ENCODE assay signal across 18 mouse cellular contexts in genomic region chr6:51301831-51302230, GRCm38 (mm10).
"Had no signal": no experiment of that assay in that cellular context is flagged by ENCODE, and none has a peak within 500 bp of the region (broad histone marks: within the 10 kb centered on the region; RNA-seq: fewer than 3 reads in every experiment).

No protein-coding gene starts in this region.

- H3K4me3 ChIP-seq: megakaryocyte, embryonic 14.5 days; midbrain, embryonic 10.5 days; midbrain, embryonic 12.5 days; myocyte; neural tube, embryonic 13.5 days; neural tube, embryonic 15.5 days; stomach, embryonic 15.5 days had no signal

- H3K4me1 ChIP-seq: megakaryocyte, embryonic 14.5 days; midbrain, embryonic 10.5 days; midbrain, embryonic 12.5 days; neural tube, embryonic 13.5 days; neural tube, embryonic 15.5 days; stomach, embryonic 15.5 days had no signal

- H3K9me3 ChIP-seq: midbrain, embryonic 10.5 days; neural tube, embryonic 13.5 days; neural tube, embryonic 15.5 days; stomach, embryonic 15.5 days had no signal

- H3K27ac ChIP-seq: midbrain, embryonic 10.5 days; midbrain, embryonic 12.5 days; neural tube, embryonic 13.5 days; neural tube, embryonic 15.5 days; stomach, embryonic 15.5 days; stomach, postnatal 0 days had no signal

- ATAC-seq: midbrain, embryonic 16.5 days had no signal

- H3K9ac ChIP-seq: lung, embryonic 14.5 days; midbrain, embryonic 12.5 days; neural tube, embryonic 13.5 days; neural tube, embryonic 15.5 days; stomach, embryonic 15.5 days had no signal

- H3K27me3 ChIP-seq: midbrain, embryonic 12.5 days; neural tube, embryonic 13.5 days; neural tube, embryonic 15.5 days; stomach, embryonic 15.5 days had no signal

- H3K4me2 ChIP-seq: lung, embryonic 14.5 days; midbrain, embryonic 12.5 days; neural tube, embryonic 13.5 days; neural tube, embryonic 15.5 days; stomach, embryonic 15.5 days had no signal

- H3K36me3 ChIP-seq: midbrain, embryonic 10.5 days; midbrain, embryonic 12.5 days; neural tube, embryonic 13.5 days; neural tube, embryonic 15.5 days; stomach, embryonic 15.5 days had no signal

- DNase-seq: lung, adult 18-20 months; lung, embryonic 14.5 days; lung, postnatal 10 days; lung, postnatal 4 days; midbrain, embryonic 14.5 days; right cerebral cortex, postnatal 14 days; thymus, adult 18-20 months; thymus, postnatal 14 days; thymus, postnatal 36 days had no signal
